Mouse (Mus musculus): Measurements from ENCODE around the gene Gm960. TPM values are rescaled to one million over a fixed set of nuclear protein-coding genes. Genes with fewer than 3 reads are reported as not detected.
A peak's percentile ranks its signal among the peaks of the same experiment; 100 is the strongest.

Gm960 gene
- polyA plus RNA-seq, 1 experiment from 2014 or later, result 7.6 TPM

DNA sequence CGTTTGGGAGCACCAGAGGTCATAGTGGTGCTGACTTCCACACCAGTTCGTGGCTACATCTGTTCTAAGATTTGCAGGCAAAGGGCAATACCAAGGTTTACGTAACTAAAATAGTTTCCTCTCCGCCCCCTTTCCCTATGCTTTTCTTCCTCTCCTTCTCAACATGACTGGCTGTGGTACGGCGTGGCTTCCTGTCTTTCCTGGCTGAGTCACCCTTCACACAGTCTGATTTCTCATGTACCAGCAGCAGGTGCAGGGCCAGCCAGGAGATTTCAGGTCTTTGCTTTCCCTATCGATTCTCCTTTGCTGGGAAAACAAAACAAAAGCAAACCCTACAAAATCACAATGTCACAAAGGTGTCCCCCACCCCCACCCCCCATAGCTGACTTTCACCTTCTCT lies 2.8 kb upstream of the Gm960 start:
- no peaks in the 10 kb centered on the region for H3K36me3 ChIP-seq (ENCODE audit: control insufficient read depth, insufficient read depth, low read length)
- ATAC-seq (ENCODE audit: low FRiP score, low TSS enrichment) (no peak), DNase-seq (no peak)
- H3K27ac ChIP-seq (replicated peaks; ENCODE audit: low read depth, low read length), result no peak overlapping the region
- H3K27me3 ChIP-seq (ENCODE audit: control insufficient read depth, insufficient read depth, low read length), result peaks cover 16% of the 10 kb centered on the region
- WGBS, result 76% methylated on average over 7 of the region's 7 CpGs
- no peak overlapping the region for H3K9ac ChIP-seq (replicated peaks; ENCODE audit: low read length)
- no peak overlapping the region for H3K4me3 ChIP-seq (replicated peaks; ENCODE audit: low read depth, low read length)
- H3K4me2 ChIP-seq (ENCODE audit: low read length), result no peak overlapping the region
- no peaks in the 10 kb centered on the region for H3K9me3 ChIP-seq (ENCODE audit: control insufficient read depth, low read length)
- peaks cover 8% of the 10 kb centered on the region for H3K4me1 ChIP-seq (ENCODE audit: control insufficient read depth, insufficient read depth, low read length)

DNA sequence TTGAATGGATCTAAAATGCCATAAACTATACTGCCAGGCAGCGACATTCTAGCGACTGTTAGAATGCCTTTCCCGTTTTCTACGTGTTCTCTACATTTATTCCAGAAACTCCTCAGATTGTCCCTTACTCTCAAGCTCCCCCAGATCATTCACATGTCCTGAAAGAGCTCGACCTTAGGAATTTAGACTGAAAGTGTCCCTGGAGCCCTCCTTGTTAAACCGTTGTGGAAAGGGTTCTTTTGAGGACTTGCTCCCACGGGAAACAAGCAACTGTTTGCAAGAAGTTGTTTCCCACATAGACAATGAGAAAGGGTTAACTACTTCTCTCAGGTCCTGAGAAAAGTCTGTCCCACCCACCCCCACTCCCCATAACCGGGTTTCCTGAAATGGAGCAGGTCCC lies 2.2 kb upstream of the Gm960 start:
- peaks cover 16% of the 10 kb centered on the region for H3K27me3 ChIP-seq (ENCODE audit: control insufficient read depth, insufficient read depth, low read length)
- peaks cover 8% of the 10 kb centered on the region for H3K4me1 ChIP-seq (ENCODE audit: control insufficient read depth, insufficient read depth, low read length)
- H3K9me3 ChIP-seq (ENCODE audit: control insufficient read depth, low read length), result no peaks in the 10 kb centered on the region
- H3K4me3 ChIP-seq (replicated peaks; ENCODE audit: low read depth, low read length), result no peak overlapping the region
- H3K36me3 ChIP-seq (ENCODE audit: control insufficient read depth, insufficient read depth, low read length), result no peaks in the 10 kb centered on the region
- ATAC-seq (ENCODE audit: low FRiP score, low TSS enrichment) (no peak), DNase-seq (no peak)
- WGBS, result 72% methylated on average over 8 of the region's 8 CpGs
- no peak overlapping the region for H3K4me2 ChIP-seq (ENCODE audit: low read length)
- no peak overlapping the region for H3K9ac ChIP-seq (replicated peaks; ENCODE audit: low read length)
- H3K27ac ChIP-seq (replicated peaks; ENCODE audit: low read depth, low read length), result no peak overlapping the region

DNA sequence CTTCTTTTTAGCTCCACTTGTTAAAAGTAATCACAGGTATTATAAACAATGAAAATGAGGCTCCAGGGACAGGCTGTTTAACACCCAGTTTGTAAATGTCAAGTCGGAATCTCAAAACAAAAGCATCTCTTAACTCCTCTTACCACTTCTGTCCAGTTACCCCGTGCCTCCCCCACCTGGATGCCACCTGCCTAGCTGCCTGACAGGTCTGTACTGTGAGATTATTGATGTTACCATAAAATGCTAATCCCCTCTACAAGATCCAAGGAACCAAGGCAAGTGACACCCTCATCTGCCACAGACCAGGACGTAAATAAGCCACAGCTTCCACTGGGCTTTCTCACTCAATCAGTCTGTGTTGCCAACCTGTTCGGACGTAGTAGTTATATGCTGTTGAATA lies 1.4 kb upstream of the Gm960 start:
- WGBS, result 79% methylated on average over 5 of the region's 5 CpGs
- Histone ChIP-seq H3K9me3 (ENCODE audit: control insufficient read depth, low read length) (no peaks in the 10 kb centered on the region), H3K27ac (replicated peaks; ENCODE audit: low read depth, low read length) (no peak overlapping the region), H3K36me3 (ENCODE audit: control insufficient read depth, insufficient read depth, low read length) (no peaks in the 10 kb centered on the region), H3K4me3 (replicated peaks; ENCODE audit: low read depth, low read length) (no peak overlapping the region), H3K4me2 (ENCODE audit: low read length) (no peak overlapping the region), H3K9ac (replicated peaks; ENCODE audit: low read length) (no peak overlapping the region), H3K4me1 (ENCODE audit: control insufficient read depth, insufficient read depth, low read length) (peaks cover 8% of the 10 kb centered on the region), H3K27me3 (ENCODE audit: control insufficient read depth, insufficient read depth, low read length) (peaks cover 16% of the 10 kb centered on the region)
- ATAC-seq (ENCODE audit: low FRiP score, low TSS enrichment) (no peak), DNase-seq (no peak)

DNA sequence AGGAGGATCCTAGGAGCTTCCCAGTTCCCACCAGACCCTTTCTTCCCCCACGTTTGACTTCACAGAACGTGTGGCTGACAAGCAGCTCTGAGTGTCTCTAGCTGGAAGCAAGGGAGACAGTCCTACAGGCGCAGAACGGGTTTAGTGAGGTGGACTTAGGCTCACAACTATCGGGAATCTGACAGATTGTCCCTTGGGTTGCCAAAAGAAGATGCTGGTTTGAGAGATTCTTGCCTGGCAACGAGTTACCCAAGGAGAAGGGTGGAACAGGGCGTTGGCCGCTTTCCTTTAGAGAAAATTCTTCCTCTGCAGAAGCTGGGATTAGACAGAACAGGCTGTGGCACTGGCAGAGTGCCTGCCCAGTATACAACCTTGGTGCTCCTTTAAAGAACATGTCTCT lies 388 bp upstream of the Gm960 start:
- H3K4me2 ChIP-seq (ENCODE audit: low read length), result peak overlapping the region; percentile 65
- H3K4me3 ChIP-seq (replicated peaks; ENCODE audit: low read depth, low read length), result peak overlapping the region; percentile 55
- no peaks in the 10 kb centered on the region for H3K9me3 ChIP-seq (ENCODE audit: control insufficient read depth, low read length)
- ATAC-seq (ENCODE audit: low FRiP score, low TSS enrichment) (no peak), DNase-seq (peak; percentile 26)
- WGBS, result 32% methylated on average over 8 of the region's 8 CpGs
- no peak overlapping the region for H3K27ac ChIP-seq (replicated peaks; ENCODE audit: low read depth, low read length)
- no peaks in the 10 kb centered on the region for H3K36me3 ChIP-seq (ENCODE audit: control insufficient read depth, insufficient read depth, low read length)
- peak overlapping the region; percentile 69; the same call in 1 of the 2 replicates for H3K9ac ChIP-seq (replicated peaks; ENCODE audit: low read length)
- H3K27me3 ChIP-seq (ENCODE audit: control insufficient read depth, insufficient read depth, low read length), result peaks cover 16% of the 10 kb centered on the region
- H3K4me1 ChIP-seq (ENCODE audit: control insufficient read depth, insufficient read depth, low read length), result peaks cover 8% of the 10 kb centered on the region

DNA sequence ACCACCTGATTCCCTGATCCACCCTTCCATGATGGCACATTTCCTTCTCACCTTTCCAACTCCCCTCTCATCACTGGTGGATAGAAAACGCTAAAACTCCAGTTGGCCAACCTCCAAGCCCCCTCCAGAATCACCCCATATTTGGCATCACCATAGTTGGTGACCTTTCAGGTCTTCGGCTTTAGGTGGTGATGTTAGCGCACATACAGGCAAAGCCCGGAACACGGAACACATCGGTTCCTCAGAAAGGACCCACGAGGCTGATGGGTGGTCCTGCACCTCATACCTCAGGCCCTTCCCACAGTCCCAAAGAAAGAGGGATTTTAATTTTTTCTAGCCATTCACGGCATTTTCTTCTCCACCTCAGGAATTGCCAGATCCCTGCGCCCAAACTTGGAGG lies 747 bp downstream of the Gm960 start:
- Histone ChIP-seq H3K9ac (replicated peaks; ENCODE audit: low read length) (peak overlapping the region; percentile 69), H3K9me3 (ENCODE audit: control insufficient read depth, low read length) (no peaks in the 10 kb centered on the region), H3K4me3 (replicated peaks; ENCODE audit: low read depth, low read length) (peak overlapping the region; percentile 55), H3K36me3 (ENCODE audit: control insufficient read depth, insufficient read depth, low read length) (no peaks in the 10 kb centered on the region), H3K27me3 (ENCODE audit: control insufficient read depth, insufficient read depth, low read length) (peaks cover 16% of the 10 kb centered on the region), H3K4me1 (ENCODE audit: control insufficient read depth, insufficient read depth, low read length) (peaks cover 8% of the 10 kb centered on the region), H3K4me2 (ENCODE audit: low read length) (peak overlapping the region; percentile 65), H3K27ac (replicated peaks; ENCODE audit: low read depth, low read length) (peak overlapping the region; percentile 73)
- DNase-seq (no peak), ATAC-seq (ENCODE audit: low FRiP score, low TSS enrichment) (no peak)
- WGBS, result 82% methylated on average over 9 of the region's 9 CpGs

DNA sequence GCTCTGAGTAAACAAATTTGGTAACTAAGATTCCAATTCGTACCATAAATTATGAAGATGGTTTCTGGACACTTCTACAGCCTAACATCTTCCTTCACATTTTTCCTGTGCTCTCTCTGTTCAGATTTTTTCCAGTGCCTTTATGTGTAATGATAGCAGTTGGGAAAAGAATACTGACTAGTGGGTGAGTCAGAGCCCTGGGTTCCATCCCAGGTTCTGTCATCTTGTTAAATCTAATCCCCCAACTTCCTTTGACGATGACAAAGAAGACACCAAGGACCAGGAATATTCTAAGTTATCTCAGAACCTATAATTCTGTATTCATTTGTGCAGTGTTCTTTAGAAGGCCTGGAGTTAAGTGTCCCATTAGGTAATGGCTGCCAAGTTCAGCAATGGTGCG lies 1.3 kb downstream of the Gm960 start:
- no peak overlapping the region for H3K4me3 ChIP-seq (replicated peaks; ENCODE audit: low read depth, low read length)
- H3K36me3 ChIP-seq (ENCODE audit: control insufficient read depth, insufficient read depth, low read length), result no peaks in the 10 kb centered on the region
- H3K27me3 ChIP-seq (ENCODE audit: control insufficient read depth, insufficient read depth, low read length), result peaks cover 16% of the 10 kb centered on the region
- no peak overlapping the region for H3K4me2 ChIP-seq (ENCODE audit: low read length)
- no peaks in the 10 kb centered on the region for H3K9me3 ChIP-seq (ENCODE audit: control insufficient read depth, low read length)
- 85% methylated on average over 3 of the region's 3 CpGs for WGBS
- no peak for ATAC-seq (ENCODE audit: low FRiP score, low TSS enrichment)
- H3K27ac ChIP-seq (replicated peaks; ENCODE audit: low read depth, low read length), result no peak overlapping the region
- H3K4me1 ChIP-seq (ENCODE audit: control insufficient read depth, insufficient read depth, low read length), result peaks cover 8% of the 10 kb centered on the region
- no peak overlapping the region for H3K9ac ChIP-seq (replicated peaks; ENCODE audit: low read length)
- no peak for DNase-seq

DNA sequence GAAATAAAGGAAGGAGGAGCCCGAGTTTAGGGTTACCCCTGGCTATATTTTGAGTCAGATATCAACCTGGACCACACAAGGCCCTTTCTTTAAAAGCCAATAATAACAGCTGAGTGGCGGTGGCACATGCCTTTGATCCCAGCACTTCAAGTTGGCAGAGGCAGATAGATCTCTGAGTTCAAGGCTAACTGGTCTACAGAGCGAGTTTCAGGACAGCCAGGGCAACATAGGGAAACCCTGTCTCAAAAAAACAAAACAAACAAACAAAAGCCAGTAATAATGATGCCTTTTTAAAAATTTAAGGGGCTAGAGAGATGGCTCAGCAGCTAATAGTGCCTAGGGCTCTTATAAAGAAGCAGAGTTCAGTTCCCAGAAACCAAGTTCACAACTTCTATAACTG lies 4.1 kb downstream of the Gm960 start:
- ATAC-seq (ENCODE audit: low FRiP score, low TSS enrichment), result no peak
- no peak for DNase-seq
- no peak overlapping the region for H3K4me2 ChIP-seq (ENCODE audit: low read length)
- no peaks in the 10 kb centered on the region for H3K9me3 ChIP-seq (ENCODE audit: control insufficient read depth, low read length)
- H3K4me1 ChIP-seq (ENCODE audit: control insufficient read depth, insufficient read depth, low read length), result peaks cover 8% of the 10 kb centered on the region
- no peaks in the 10 kb centered on the region for H3K36me3 ChIP-seq (ENCODE audit: control insufficient read depth, insufficient read depth, low read length)
- WGBS, result 69% methylated on average over 3 of the region's 3 CpGs
- H3K4me3 ChIP-seq (replicated peaks; ENCODE audit: low read depth, low read length), result no peak overlapping the region
- H3K9ac ChIP-seq (replicated peaks; ENCODE audit: low read length), result no peak overlapping the region
- peaks cover 9% of the 10 kb centered on the region for H3K27me3 ChIP-seq (ENCODE audit: control insufficient read depth, insufficient read depth, low read length)
- H3K27ac ChIP-seq (replicated peaks; ENCODE audit: low read depth, low read length), result no peak overlapping the region

DNA sequence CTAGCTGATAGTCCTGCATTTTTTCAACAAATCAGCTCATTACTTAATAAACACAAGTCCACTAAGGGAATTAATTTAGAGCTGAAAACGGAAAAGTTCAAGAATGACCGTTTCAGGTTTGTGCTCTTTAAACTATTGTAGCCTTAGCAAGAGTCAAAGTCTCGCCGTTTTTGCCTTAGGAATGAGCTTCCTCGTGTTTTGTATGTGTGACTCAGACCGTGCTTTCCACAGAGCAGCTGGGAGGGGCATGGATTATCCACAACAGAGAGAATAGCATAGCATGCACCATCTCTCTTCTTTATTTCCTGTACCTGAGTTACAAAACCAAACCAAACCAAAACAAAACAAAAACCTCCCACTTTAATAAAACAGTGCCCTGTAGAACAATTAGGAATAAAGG lies 26.1 kb downstream of the Gm960 start:
- no peak for ATAC-seq (ENCODE audit: low FRiP score, low TSS enrichment)

DNA sequence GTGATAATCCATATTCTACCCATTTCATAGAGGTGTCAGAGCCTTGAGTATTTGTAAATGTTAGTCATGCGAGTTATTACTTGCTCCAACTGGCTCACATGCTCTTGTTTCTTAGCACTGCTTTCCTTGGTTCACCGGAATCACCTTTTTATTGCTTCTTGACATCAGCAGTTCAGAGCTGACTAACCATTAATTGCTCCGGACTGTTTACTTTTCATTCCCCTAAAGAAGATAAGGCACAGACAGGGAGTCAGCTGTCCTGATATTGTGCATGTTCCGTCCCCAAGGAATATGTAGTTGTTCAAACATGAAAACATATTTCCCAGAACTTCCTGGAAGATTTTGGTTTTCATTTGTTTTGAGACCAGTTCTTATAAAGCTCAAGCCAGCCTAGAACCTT lies 27.7 kb downstream of the Gm960 start:
- H3K36me3 ChIP-seq (ENCODE audit: control insufficient read depth, insufficient read depth, low read length), result no peaks in the 10 kb centered on the region
- no peak overlapping the region for H3K4me2 ChIP-seq (ENCODE audit: low read length)
- H3K4me1 ChIP-seq (ENCODE audit: control insufficient read depth, insufficient read depth, low read length), result no peaks in the 10 kb centered on the region
- no peak for DNase-seq
- 91% methylated on average over 4 of the region's 4 CpGs for WGBS
- no peaks in the 10 kb centered on the region for H3K27me3 ChIP-seq (ENCODE audit: control insufficient read depth, insufficient read depth, low read length)
- H3K9me3 ChIP-seq (ENCODE audit: control insufficient read depth, low read length), result no peaks in the 10 kb centered on the region
- H3K4me3 ChIP-seq (replicated peaks; ENCODE audit: low read depth, low read length), result no peak overlapping the region
- H3K27ac ChIP-seq (replicated peaks; ENCODE audit: low read depth, low read length), result no peak overlapping the region
- no peak for ATAC-seq (ENCODE audit: low FRiP score, low TSS enrichment)
- no peak overlapping the region for H3K9ac ChIP-seq (replicated peaks; ENCODE audit: low read length)

More for the DNA sequence above, 26.1 kb downstream of the Gm960 start:
- Histone ChIP-seq H3K4me3 (replicated peaks; ENCODE audit: low read depth, low read length) (no peak overlapping the region), H3K27ac (replicated peaks; ENCODE audit: low read depth, low read length) (no peak overlapping the region), H3K36me3 (ENCODE audit: control insufficient read depth, insufficient read depth, low read length) (no peaks in the 10 kb centered on the region), H3K9ac (replicated peaks; ENCODE audit: low read length) (no peak overlapping the region), H3K27me3 (ENCODE audit: control insufficient read depth, insufficient read depth, low read length) (no peaks in the 10 kb centered on the region), H3K9me3 (ENCODE audit: control insufficient read depth, low read length) (no peaks in the 10 kb centered on the region), H3K4me1 (ENCODE audit: control insufficient read depth, insufficient read depth, low read length) (no peaks in the 10 kb centered on the region), H3K4me2 (ENCODE audit: low read length) (no peak overlapping the region)
- no peak for DNase-seq
- WGBS, result 42% methylated on average over 6 of the region's 6 CpGs

Measured in midbrain, embryonic 14.5 days (tissue).